Mouse (Mus musculus) lung, adult 18-20 months (tissue): ENCODE measurements around the gene Gde1.

Experiments
- DNase-seq, 2 experiments: peaks; one replicate each; pipeline ENCODE4 v3.0.0; 2022; ENCODE audit warnings: mixed read lengths in 2 of 2

Gde1 gene

GRCm38 (mm10) chr7:118706488-118706887 lies 910 bp upstream of the Gde1 start:
- no peak for DNase-seq

- DNase-seq: no peak
Observed at GRCm38 (mm10) chr7:118706051-118706450, 473 bp upstream of the Gde1 start.

DNA sequence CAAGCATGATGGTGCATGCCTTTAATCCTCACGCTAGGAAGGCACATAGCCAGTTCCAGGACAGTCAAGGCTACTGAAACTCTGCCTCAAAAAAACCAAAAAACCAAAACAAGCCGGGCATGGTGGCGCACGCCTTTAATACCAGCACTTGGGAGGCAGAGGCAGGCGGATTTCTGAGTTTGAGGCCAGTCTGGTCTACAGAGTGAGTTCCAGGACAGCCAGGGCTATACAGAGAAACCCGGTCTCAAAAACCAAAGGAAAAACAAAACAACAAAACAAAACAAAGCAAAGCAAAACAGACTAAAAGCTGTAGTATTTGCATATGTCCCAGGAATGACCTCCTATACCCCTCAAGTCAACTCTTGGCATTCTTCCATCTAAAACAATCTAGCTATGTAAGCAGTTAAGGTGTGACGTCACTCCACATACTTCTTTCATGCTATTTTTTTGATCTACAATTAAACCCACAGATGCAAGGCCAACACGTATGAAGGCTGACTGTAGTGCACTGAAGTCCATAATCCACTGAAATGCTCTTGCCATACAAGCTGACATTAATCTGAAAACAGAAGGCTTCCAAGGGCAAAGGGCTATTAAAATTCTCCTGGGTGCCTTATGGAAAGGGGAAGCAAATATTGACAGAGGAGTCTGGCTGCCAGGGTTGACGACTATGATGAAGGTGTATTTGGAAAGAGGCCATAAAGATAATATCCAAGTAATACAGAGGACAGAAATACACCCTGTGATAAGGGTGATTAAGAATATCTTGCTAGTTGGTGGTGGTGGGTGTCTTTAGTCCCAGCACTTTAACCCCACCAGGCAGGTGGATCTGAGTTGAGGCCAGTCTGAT lies 1.4 kb downstream of the Gde1 start:
- DNase-seq: no peak

GRCm38 (mm10) chr7:118703144-118703561 lies 2.4 kb downstream of the Gde1 start:
- DNase-seq: peak; percentile 80 to 90

DNA sequence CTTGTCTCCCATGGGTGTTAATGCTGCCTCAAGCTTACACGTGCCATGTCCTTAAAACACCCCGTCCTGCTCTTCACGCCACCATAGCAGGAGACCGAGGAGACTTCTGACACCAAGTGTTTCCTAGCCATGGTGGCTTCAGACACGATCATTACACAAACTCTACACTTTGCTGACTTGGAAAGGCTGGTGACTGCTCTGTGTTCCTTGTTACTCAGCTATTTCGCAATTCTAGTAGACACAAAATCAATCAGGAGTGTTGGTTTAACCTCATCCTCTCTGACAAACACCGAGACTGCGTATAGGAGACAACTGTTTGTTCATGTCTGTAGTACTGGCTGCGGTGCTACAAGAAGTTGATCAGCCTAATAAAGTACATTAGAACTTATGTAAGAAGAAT lies 6.7 kb downstream of the Gde1 start:
- no peak for DNase-seq

DNA sequence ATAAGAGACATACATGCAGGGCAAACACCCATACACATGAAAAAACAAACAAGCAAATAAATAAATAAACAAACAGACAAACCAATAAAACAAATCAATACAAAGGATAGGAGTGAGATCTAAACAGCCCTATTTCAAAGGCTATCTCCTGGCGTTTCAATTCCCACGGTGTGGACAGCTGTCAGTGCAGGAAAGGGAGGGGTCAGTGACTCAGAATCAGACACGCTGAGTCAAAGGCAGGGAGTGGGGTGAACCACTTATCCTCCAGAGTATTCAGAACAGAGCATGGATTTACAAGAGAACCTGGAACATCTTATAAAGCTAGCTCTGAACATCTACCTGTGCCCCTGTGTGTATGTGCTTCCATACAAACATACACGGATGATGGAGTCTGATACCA lies 8.4 kb downstream of the Gde1 start:
- no peak for DNase-seq

DNA sequence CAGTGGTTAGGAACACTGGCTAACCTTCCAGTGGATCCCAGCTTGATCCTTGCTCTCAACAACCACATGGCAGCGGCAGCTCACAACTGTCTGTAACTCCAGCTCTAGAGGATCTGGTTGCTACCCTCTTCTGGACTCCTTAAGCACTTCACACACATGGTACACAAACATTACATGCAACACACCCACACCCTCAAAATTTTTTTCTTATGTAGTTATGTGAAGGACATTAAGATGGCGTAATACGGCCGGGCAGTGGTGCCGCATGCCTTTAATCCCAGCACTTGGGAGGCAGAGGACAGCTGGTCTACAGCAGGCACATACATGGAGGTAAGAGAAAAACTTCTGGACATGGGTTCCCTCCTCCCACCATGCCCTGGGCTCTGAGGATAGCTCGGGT lies 9.4 kb downstream of the Gde1 start:
- peak; percentile 42 to 66 for DNase-seq

- DNase-seq: no peak
Observed at GRCm38 (mm10) chr7:118691287-118691686, 14.3 kb downstream of the Gde1 start.

DNA sequence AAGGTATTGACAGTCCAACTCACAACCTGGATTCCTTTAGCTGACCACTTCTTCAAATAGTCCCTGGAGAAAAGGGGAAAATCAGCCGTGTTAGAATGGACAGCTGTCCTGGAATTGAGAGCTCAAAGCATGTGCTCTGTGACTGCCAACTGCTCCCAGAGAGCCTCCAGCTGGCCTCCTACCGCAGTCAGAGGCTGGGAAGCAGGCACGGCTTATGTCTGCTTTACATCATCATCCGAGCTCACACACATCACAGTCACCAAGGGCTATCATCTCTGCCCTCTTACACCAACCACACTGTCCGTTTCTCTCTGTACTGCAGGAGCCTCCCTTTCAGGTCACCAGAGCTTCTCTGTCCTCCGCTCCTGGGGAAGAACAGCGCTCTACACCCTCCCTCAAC lies 16.5 kb downstream of the Gde1 start:
- no peak for DNase-seq

- DNase-seq: peak; percentile 55 to 68
Observed at GRCm38 (mm10) chr7:118688199-118688598, 17.4 kb downstream of the Gde1 start.

GRCm38 (mm10) chr7:118676826-118677225 lies 28.8 kb downstream of the Gde1 start:
- no peak for DNase-seq

- DNase-seq: no peak
Observed at GRCm38 (mm10) chr7:118670142-118670541, 35.4 kb downstream of the Gde1 start.

- DNase-seq: no peak
Observed at GRCm38 (mm10) chr7:118667773-118668172, 37.8 kb downstream of the Gde1 start.

DNA sequence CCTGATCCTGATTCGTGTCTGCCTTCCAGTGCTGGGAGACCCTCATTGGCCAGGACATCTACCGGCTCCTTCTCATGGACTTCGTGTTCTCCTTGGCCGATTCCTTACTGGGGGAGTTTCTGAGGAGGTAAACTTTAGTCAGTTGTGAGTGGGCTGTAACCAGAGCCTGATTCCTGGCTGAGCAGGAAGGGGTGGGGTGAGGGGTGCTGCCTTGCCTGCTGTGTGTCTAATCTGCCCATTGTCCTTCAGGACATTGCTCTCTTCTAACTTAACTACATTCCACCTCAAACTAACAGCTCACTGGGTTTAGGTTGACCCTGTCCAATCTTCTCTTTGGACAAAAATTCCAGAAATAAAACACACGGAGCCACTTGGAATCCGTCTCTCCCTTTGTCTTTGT lies 48.8 kb downstream of the Gde1 start:
- DNase-seq: no peak

- DNase-seq: no peak
Observed at GRCm38 (mm10) chr7:118652572-118653295, 52.8 kb downstream of the Gde1 start.

GRCm38 (mm10) chr7:118650891-118651290 lies 54.7 kb downstream of the Gde1 start:
- DNase-seq: no peak

- DNase-seq: no peak
Observed at GRCm38 (mm10) chr7:118650119-118650518, 55.5 kb downstream of the Gde1 start.

GRCm38 (mm10) chr7:118649328-118649727 lies 56.2 kb downstream of the Gde1 start:
- no peak for DNase-seq

GRCm38 (mm10) chr7:118646237-118646636 lies 59.3 kb downstream of the Gde1 start:
- no peak for DNase-seq
